Mouse (Mus musculus): ENCODE data around the gene Tssk6.

DNA sequence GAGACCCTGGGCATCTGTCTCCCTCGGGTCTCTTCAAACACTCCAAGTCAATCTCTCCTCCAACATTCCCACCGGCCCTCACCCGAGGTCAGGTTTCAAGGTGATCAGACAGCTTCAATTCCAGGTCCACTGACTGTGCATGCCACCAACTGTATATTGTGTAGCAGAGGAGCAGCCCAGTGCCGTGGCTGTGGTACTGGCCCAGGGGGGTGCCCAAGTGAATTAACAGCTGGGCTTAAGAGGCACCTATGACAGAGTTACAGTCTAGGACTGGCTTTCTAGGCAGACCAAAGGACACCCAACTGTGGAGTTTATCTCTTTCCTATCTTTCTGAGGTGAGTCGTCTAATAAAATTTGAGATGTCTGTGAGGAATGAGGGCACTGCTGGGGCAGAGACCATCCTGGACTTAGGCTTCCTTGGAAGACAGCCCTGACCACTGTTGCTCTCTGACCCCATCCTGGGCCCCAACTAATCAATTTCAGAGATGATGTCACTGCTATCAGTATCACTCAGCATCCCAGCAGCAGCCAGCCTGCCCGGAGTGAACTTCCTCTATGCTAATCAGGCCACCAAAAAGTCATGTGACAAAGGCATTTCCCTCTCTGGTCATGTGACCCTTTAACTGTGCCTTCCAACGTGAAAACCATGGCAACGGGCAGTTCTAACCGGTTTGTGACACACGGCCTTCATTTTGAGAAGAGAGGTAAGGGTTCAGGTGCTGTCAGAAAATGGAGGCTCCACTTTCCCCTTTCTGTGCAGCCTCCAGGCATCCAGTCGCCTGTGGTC lies 18.1 kb downstream of the Tssk6 start:
- TF ChIP-seq CTCF (conservative IDR thresholded peaks at IDR 0.05; ENCODE audit: low read length): no peak
- no peak for TF ChIP-seq NANOG (IDR thresholded peaks at IDR 0.05; ENCODE audit: borderline replicate concordance, low read length)
